Mouse (Mus musculus): ENCODE measurements around the gene Ets2. TPM values are rescaled to one million over a fixed set of nuclear protein-coding genes. Genes with fewer than 3 reads are reported as not detected.

Gene Ets2
- total RNA-seq, 1 experiment, result 12.8 TPM

GRCm38 (mm10) chr16:95665472-95666131, 36.3 kb upstream of the Ets2 start:
- no peaks in the 10 kb centered on the region for H3K36me3 ChIP-seq (ENCODE audit: control insufficient read depth, insufficient read depth, low read length, poor library complexity, severe bottlenecking)
- DNase-seq (ENCODE audit: low read depth, low spot score), result no peak
- TF ChIP-seq ZC3H11A (IDR thresholded peaks at IDR 0.05; ENCODE audit: borderline replicate concordance, low read depth, low read length) (no peak), MAFK (IDR thresholded peaks at IDR 0.05; ENCODE audit: insufficient read depth, low read depth, low read length) (no peak), CHD2 (IDR thresholded peaks at IDR 0.05; ENCODE audit: low read depth, low read length) (no peak), ZNF384 (IDR thresholded peaks at IDR 0.05; ENCODE audit: low read depth, low read length) (no peak), HCFC1 (IDR thresholded peaks at IDR 0.05; ENCODE audit: borderline replicate concordance, insufficient read depth, low read length) (no peak)
- H3K27ac ChIP-seq (ENCODE audit: insufficient read depth, low read depth, low read length, poor library complexity, severe bottlenecking), result no peak overlapping the region
- H3K9ac ChIP-seq (ENCODE audit: insufficient read depth, low read depth, low read length, poor library complexity, severe bottlenecking), result no peak overlapping the region
- no peaks in the 10 kb centered on the region for H3K9me3 ChIP-seq (ENCODE audit: control insufficient read depth, insufficient read depth, low read depth, low read length)
- in situ Hi-C loops (cut with MboI; ENCODE audit: low sequenced_read_pairs in 2 of 2, unreplicated experiment in 2 of 2), result no loop called here
- no peaks in the 10 kb centered on the region; a peak in 1 of 4 replicates for H3K4me1 ChIP-seq (ENCODE audit: control insufficient read depth in 2 of 2, insufficient read depth in 2 of 2, low read length in 2 of 2, poor library complexity in 1 of 2)
- no peak overlapping the region for H3K4me3 ChIP-seq (ENCODE audit: insufficient read depth in 1 of 2, low read depth in 1 of 2, low read length in 2 of 2, poor library complexity in 1 of 2, severe bottlenecking in 1 of 2)

GRCm38 (mm10) chr16:95666288-95666687, 35.6 kb upstream of the Ets2 start:
- Histone ChIP-seq H3K4me1 (ENCODE audit: control insufficient read depth in 2 of 2, insufficient read depth in 2 of 2, low read length in 2 of 2, poor library complexity in 1 of 2) (no peaks in the 10 kb centered on the region; a peak in 1 of 4 replicates), H3K36me3 (ENCODE audit: control insufficient read depth, insufficient read depth, low read length, poor library complexity, severe bottlenecking) (no peaks in the 10 kb centered on the region), H3K27ac (ENCODE audit: insufficient read depth, low read depth, low read length, poor library complexity, severe bottlenecking) (no peak overlapping the region), H3K9me3 (ENCODE audit: control insufficient read depth, insufficient read depth, low read depth, low read length) (no peaks in the 10 kb centered on the region), H3K9ac (ENCODE audit: insufficient read depth, low read depth, low read length, poor library complexity, severe bottlenecking) (no peak overlapping the region), H3K4me3 (ENCODE audit: insufficient read depth in 1 of 2, low read depth in 1 of 2, low read length in 2 of 2, poor library complexity in 1 of 2, severe bottlenecking in 1 of 2) (no peak overlapping the region)
- DNase-seq (ENCODE audit: low read depth, low spot score), result no peak
- TF ChIP-seq ZNF384 (IDR thresholded peaks at IDR 0.05; ENCODE audit: low read depth, low read length) (no peak), CHD2 (IDR thresholded peaks at IDR 0.05; ENCODE audit: low read depth, low read length) (no peak), HCFC1 (IDR thresholded peaks at IDR 0.05; ENCODE audit: borderline replicate concordance, insufficient read depth, low read length) (no peak), MAFK (IDR thresholded peaks at IDR 0.05; ENCODE audit: insufficient read depth, low read depth, low read length) (no peak), ZC3H11A (IDR thresholded peaks at IDR 0.05; ENCODE audit: borderline replicate concordance, low read depth, low read length) (no peak)
- in situ Hi-C loops (cut with MboI; ENCODE audit: low sequenced_read_pairs in 2 of 2, unreplicated experiment in 2 of 2), result no loop called here

- Histone ChIP-seq H3K9ac (ENCODE audit: insufficient read depth, low read depth, low read length, poor library complexity, severe bottlenecking) (no peak overlapping the region), H3K27ac (ENCODE audit: insufficient read depth, low read depth, low read length, poor library complexity, severe bottlenecking) (no peak overlapping the region), H3K4me1 (ENCODE audit: control insufficient read depth in 2 of 2, insufficient read depth in 2 of 2, low read length in 2 of 2, poor library complexity in 1 of 2) (no peaks in the 10 kb centered on the region; a peak in 1 of 4 replicates), H3K36me3 (ENCODE audit: control insufficient read depth, insufficient read depth, low read length, poor library complexity, severe bottlenecking) (no peaks in the 10 kb centered on the region), H3K9me3 (ENCODE audit: control insufficient read depth, insufficient read depth, low read depth, low read length) (no peaks in the 10 kb centered on the region), H3K4me3 (ENCODE audit: insufficient read depth in 1 of 2, low read depth in 1 of 2, low read length in 2 of 2, poor library complexity in 1 of 2, severe bottlenecking in 1 of 2) (no peak overlapping the region)
- no peak for DNase-seq (ENCODE audit: low read depth, low spot score)
- in situ Hi-C loops (cut with MboI; ENCODE audit: low sequenced_read_pairs in 2 of 2, unreplicated experiment in 2 of 2), result no loop called here
- TF ChIP-seq MAFK (IDR thresholded peaks at IDR 0.05; ENCODE audit: insufficient read depth, low read depth, low read length), result no peak
- TF ChIP-seq ZC3H11A (IDR thresholded peaks at IDR 0.05; ENCODE audit: borderline replicate concordance, low read depth, low read length), result no peak
- TF ChIP-seq ZNF384 (IDR thresholded peaks at IDR 0.05; ENCODE audit: low read depth, low read length), result no peak
- no peak for TF ChIP-seq CHD2 (IDR thresholded peaks at IDR 0.05; ENCODE audit: low read depth, low read length)
- no peak for TF ChIP-seq HCFC1 (IDR thresholded peaks at IDR 0.05; ENCODE audit: borderline replicate concordance, insufficient read depth, low read length)
Observed at GRCm38 (mm10) chr16:95667395-95668150, 34.3 kb upstream of the Ets2 start.

- H3K9ac ChIP-seq (ENCODE audit: insufficient read depth, low read depth, low read length, poor library complexity, severe bottlenecking), result no peak overlapping the region
- no peaks in the 10 kb centered on the region for H3K36me3 ChIP-seq (ENCODE audit: control insufficient read depth, insufficient read depth, low read length, poor library complexity, severe bottlenecking)
- no peak overlapping the region for H3K4me3 ChIP-seq (ENCODE audit: insufficient read depth in 1 of 2, low read depth in 1 of 2, low read length in 2 of 2, poor library complexity in 1 of 2, severe bottlenecking in 1 of 2)
- H3K27ac ChIP-seq (ENCODE audit: insufficient read depth, low read depth, low read length, poor library complexity, severe bottlenecking), result no peak overlapping the region
- TF ChIP-seq MAFK (IDR thresholded peaks at IDR 0.05; ENCODE audit: insufficient read depth, low read depth, low read length), result no peak
- no peak for TF ChIP-seq CHD2 (IDR thresholded peaks at IDR 0.05; ENCODE audit: low read depth, low read length)
- no peak for TF ChIP-seq ZC3H11A (IDR thresholded peaks at IDR 0.05; ENCODE audit: borderline replicate concordance, low read depth, low read length)
- no peak for TF ChIP-seq HCFC1 (IDR thresholded peaks at IDR 0.05; ENCODE audit: borderline replicate concordance, insufficient read depth, low read length)
- no peak for TF ChIP-seq ZNF384 (IDR thresholded peaks at IDR 0.05; ENCODE audit: low read depth, low read length)
- H3K9me3 ChIP-seq (ENCODE audit: control insufficient read depth, insufficient read depth, low read depth, low read length), result no peaks in the 10 kb centered on the region
- no peak for DNase-seq (ENCODE audit: low read depth, low spot score)
- no peaks in the 10 kb centered on the region for H3K4me1 ChIP-seq (ENCODE audit: control insufficient read depth in 2 of 2, insufficient read depth in 2 of 2, low read length in 2 of 2, poor library complexity in 1 of 2)
- in situ Hi-C loops (cut with MboI; ENCODE audit: low sequenced_read_pairs in 2 of 2, unreplicated experiment in 2 of 2), result no loop called here
Observed at GRCm38 (mm10) chr16:95668151-95668993, 33.5 kb upstream of the Ets2 start.

Data from ES-E14 (cell line).